Mouse (Mus musculus) embryo, embryonic 9.5 days (tissue): ENCODE results near the gene Dysf.

Experiments used
- DNase-seq: peaks from one replicate; pipeline ENCODE4 v3.0.0-alpha.2; 2017; ENCODE audit errors: extremely low spot score

Gene Dysf

DNA sequence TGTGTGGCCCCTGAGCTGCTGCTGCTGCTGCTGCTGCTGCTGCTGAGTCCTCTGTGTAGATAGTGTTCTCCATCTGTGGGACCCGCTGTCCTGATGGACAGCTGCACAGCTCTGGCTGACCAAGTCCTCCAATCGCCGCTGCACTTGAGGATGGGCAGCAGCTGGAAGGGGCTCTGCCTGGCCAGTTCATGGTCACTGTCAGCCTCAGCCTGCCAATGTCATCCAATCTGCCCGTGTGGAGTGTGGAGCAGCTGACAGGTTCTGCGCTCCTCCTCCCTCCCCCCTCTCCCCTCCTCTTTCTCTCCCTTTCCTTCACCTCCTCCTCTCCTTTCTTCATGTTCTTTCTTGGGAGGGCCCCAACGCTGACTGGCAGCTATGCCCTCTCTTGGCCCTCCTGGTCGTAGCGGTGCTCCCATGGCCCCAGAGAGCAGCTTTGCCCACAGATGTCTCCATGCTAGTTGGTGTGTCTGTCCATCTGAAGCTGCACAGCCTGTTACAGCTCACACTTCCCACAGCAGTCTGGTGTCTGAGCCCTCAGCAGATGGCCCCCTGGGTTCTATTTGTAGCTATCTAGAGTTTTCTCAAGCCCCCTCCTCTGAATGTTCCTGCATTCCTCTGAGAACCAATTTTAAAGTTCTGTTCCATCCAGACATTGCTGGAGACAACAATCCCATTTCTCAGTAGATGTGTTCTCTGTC, 223.8 kb downstream of the Dysf start:
- no peak for DNase-seq

DNA sequence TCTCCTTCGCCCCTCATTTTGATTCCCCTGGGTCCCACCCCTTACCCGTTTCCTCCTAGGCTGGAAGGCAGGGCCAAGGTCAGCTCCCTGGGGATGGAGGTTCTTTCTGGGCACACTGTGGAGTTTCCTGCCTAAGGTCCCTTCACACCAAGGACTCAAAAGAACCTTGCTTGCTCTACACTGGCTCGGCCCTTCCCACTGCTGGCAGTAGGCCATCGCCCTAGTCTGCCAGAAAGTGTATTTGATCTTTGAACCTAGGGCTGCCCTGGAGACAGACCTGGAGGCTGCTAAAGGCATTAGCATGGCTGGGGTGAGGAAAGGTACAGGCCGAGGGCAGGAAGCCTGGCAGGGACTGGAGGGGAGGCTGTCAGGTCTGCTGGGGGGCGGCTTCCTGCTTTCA, 225.4 kb downstream of the Dysf start:
- DNase-seq, result no peak

DNA sequence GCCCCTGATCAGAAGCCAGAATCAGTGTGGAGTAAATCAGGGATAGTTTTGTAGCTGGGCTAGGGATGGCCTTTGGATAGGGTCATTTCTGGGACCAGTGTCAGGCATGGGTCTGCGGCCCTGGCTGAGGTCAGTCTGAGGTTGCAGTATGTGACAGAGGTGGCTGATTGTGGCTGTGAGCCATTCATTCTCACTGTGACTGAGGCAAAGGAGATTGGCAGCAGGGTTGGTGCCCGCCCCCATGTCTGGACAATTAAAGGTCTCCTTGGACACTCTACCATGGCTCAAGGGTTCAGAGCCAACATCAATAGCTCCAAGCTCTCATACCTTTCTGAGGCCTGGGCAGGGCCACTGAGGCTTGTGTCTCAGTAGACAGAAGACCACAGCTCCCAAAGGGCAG, 227.0 kb downstream of the Dysf start:
- no peak for DNase-seq

DNA sequence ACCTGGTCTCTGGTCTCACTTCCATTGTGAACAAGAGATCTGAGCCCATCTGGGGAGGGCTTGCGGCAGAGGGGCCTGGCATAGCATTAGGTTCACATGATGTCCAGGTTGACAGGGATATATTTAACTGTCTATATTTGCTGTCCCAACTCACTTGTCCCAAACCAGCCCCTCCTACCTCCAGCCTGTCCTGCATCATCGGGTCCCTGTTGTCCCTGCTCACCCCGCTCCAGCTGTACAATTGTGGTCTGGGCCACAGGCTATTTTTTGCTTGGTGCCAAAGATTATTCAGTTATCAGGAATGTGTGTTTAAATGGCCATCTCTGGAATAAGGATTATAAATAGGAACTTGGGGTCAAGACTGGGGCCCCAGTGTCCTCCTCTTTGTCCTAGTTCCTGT, 235.0 kb downstream of the Dysf start:
- DNase-seq, result no peak

DNA sequence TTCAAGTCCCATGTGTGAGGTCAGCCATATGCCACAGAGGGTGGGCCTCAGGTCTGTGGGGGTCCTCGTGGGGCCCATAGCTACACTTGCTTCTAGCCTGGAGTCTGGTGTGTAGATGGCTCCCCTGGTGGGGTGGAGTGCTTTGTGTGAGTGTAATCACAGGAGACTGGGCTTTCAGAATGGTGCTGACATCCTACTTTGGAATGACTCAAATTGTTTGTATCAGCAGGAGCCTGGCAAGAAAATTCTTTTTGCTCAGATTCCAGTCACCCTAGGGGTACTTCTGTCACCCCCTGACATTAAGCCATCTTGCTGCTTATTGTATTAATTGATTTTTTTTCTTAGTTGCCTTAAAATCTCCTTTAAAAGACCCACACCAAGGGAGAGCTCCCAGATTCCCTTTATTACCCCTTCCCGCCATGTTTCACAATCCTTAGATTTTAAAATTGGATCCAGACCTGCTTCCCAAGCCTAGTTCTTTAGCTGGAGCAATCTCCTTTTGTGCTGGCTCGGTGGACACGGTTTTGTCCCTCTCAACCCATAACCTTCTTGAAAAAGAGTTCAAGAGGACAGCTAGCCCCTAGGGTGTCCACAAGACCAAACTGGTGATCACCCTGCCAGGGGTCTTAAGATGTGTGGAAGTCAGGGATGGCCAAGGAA, 237.8 kb downstream of the Dysf start:
- DNase-seq, result no peak

DNA sequence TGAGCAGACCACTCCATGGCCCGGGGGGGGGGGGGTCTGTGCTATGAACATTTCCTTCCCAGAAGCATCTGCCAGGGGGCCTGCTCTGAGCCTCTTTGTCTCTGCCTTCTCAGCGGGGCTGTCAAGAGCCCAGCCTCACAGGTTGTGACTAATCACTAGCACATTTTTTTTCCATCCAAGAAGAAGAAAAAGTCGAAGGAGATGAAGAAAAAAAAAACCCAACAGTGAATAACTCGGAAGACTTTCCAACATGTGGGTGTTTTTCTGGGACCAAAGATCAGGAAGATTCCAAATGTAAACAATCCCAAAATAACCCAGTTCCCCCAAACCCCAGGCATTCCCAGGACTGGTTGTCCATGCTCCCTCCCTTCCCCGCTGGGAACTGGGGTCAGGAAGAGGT, 238.6 kb downstream of the Dysf start:
- no peak for DNase-seq
